Mouse (Mus musculus) colon, adult 2 months (tissue): ENCODE measurements around the gene Stambp. TPM values are rescaled to one million over a fixed set of nuclear protein-coding genes. Genes with fewer than 3 reads are reported as not detected.

ENCODE experiments used
- polyA plus RNA-seq: library from polyadenylated mRNA; depleted of rRNA; stranded (reverse); fragments of >200 nt; gene quantifications from 2 replicates; pipeline ENCODE4 v1.2.3, GENCODE M21; 2012; rRNA removed

Stambp gene
- 10.4 and 13.1 TPM in 2 replicates for polyA plus RNA-seq

DNA sequence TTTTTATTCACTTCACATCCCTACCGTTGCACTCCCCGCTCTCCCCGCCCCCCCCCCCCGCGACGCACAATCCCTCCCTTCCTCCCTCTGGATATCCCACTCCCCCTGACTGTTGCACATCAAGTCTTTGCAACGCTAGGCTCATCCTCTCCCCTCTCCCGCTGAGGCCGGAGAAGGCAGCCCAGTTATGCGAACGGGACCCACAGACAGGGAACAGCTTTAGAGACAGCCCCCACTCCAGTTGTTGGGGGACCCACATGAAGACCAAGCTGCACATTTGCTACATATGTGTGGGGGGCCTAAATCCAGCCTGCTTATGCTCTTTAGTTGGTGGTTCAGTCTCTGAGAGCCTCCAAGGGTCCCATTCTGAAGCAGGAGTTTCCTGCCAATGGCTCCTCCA lies at the start of gene Stambp:
Stambp (minus strand) TSS at position 59 of the 400 bp plus-strand sequence.

DNA sequence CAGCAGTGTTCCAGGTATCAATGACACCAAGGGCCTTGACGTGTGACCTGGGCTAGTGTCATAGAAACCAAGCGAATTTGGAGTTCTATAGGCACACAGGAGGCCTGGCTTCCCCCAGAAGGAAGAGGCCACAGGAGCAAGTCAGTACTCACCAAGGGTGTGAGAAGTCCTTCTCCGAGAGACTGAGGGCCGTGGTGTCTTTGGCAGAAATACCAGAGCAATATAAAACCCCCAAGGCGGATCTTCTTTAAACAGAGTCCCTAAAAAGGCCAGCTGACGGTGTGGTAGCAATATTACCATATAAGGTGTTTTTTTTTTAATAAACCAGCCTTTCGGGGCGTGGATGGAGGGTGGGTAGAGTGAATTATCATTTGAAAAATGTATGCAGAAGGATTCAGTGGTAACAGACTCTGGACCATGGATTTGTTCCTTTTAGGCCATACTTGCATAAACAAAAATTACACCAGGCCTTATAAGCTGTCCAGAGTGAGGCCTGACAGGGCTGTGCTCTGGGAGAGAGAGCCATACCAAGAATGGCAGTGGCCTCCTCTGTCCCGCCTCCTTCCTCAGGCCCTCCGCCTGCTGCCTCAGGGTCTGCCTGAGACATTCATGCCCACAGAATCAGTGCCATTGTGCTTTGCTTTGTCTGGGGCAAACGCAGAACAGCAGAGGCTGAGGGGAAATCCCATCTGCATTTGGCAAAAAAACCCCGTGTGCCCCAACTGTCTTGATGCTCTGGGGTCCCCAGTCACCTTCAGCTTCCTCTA lies 36.3 kb downstream of the Stambp start, which contains the start of gene Actg2:
Actg2 (minus strand) TSS at position 238 of the 767 bp plus-strand sequence.

DNA sequence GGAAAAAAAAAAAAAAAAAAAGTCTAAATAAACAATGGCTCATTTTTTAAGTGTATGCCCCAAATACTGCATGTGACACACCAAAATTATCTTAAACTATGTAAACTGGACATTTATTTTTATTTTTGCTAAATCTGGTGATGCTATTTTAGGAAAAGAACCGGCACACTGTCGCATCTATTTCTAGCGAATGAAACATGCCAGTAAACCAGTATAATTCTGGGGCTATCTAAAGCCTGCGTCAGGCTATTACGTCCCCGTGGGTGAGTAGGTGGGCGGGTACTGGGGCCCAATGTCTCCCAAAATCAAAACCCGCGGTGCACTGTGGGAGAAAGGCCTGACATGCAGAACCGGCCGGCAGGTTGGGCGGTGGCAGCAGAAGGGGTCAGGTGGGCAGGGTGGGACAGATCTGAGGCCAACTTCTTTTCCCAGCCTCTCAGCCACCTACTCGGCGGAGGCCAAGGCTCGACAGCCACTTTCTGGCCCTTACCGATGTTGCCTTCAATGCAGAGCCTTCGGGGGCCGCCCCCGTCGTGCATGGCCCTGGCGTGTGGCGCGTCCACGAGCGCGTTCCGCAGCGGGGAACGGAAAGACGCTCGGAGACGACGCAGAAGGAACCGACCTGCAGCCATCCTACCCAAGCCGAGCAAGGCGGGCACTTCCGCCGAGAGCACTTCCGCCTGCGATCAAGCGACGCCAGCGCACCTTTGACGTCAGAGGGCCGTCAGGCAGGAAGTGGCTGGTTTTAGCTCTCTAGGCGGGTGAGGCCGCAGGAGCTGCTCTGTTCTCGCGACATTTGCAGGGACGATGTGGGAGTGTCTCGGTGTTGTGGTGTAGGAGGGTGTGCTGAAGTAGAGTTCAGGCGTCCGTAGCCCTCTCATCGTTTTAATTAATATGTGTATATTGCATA lies 66.0 kb downstream of the Stambp start, which contains the start of gene Dguok:
Dguok (minus strand) TSS at position 712 of the 910 bp plus-strand sequence.

Other genes starting within 250 kb of the Stambp start
- 3.2 and 3.3 TPM in 2 replicates for gene Mthfd2, start 246.8 kb downstream of the Stambp start, polyA plus RNA-seq
- gene Mob1a, start 246.7 kb downstream of the Stambp start, polyA plus RNA-seq: 32.4 and 35.1 TPM in 2 replicates
- 11.6 and 187 TPM in 2 replicates for gene Bola3, start 223.6 kb downstream of the Stambp start, polyA plus RNA-seq
- gene Tet3, start 113.6 kb downstream of the Stambp start, polyA plus RNA-seq: 15.0 and 15.2 TPM in 2 replicates
- 30.7 and 40.6 TPM in 2 replicates for gene Dguok, start 65.8 kb downstream of the Stambp start, polyA plus RNA-seq
- 1,877 and 1,909 TPM in 2 replicates for gene Actg2, start 36.5 kb downstream of the Stambp start, polyA plus RNA-seq
- gene Clec4f, start 83.5 kb upstream of the Stambp start, polyA plus RNA-seq: not detected in 2 replicates
- 0.07 and 0.12 TPM in 2 replicates for gene Cd207, start 105.1 kb upstream of the Stambp start, polyA plus RNA-seq
- not detected in 2 replicates for gene Vax2, start 138.5 kb upstream of the Stambp start, polyA plus RNA-seq
- gene Atp6v1b1, start 170.3 kb upstream of the Stambp start, polyA plus RNA-seq: not detected in 2 replicates
- not detected in 2 replicates for gene Ankrd53, start 189.9 kb upstream of the Stambp start, polyA plus RNA-seq
- gene Tex261, start 203.1 kb upstream of the Stambp start, polyA plus RNA-seq: 82.1 and 116 TPM in 2 replicates
- gene Nagk, start 222.3 kb upstream of the Stambp start, polyA plus RNA-seq: 28.1 and 28.8 TPM in 2 replicates